Mouse (Mus musculus): ENCODE results near the gene Nck1. TPM values are rescaled to one million over a fixed set of nuclear protein-coding genes. Genes with fewer than 3 reads are reported as not detected.

Nck1 gene
- total RNA-seq, 2 experiments from 2014 or later: 36.7 to 36.9 TPM

DNA sequence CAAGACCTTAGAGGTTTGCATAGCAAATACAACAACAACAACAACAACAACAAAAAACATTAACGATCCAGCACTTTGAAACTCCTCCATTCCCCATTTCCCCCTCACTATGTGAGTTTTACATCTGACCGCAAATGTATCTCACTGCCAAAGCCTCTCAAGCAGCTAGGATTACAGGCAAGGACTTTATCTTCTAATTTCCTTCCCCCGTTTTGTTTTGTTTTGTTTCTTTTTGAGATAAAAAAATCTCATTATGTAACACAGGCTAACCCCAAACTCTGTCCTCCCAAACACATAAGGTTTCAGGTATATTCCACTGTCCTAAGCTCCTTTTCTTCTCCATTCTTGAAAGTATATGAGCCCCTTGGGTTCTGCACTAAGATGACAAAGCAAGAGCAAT, 11.2 kb downstream of the Nck1 start:
- no peak for DNase-seq

GRCm38 (mm10) chr9:100532847-100533505, 13.0 kb downstream of the Nck1 start:
- no peak for DNase-seq

- DNase-seq: no peak
These were observed 14.6 kb downstream of the Nck1 start for GRCm38 (mm10) chr9:100531296-100531695.

DNA sequence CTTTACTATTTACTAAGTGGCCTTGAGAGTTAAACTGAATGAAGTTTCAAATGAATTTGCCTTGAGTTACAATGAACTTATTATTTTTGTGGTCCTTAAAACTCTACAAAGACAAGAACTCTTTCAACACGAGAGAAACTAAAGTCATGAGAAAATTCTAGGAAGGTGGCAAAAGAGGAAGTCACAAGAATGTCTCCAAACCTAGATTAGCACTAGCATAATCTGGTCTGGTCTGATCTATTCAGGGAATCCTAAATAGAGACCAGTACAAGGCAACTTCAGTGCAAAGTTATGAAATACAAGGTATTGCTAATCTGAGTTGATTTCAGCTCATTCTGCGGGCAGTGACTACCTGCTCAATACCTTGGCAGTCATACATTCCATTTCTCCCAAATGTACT, 20.7 kb downstream of the Nck1 start:
- no peak for DNase-seq

DNA sequence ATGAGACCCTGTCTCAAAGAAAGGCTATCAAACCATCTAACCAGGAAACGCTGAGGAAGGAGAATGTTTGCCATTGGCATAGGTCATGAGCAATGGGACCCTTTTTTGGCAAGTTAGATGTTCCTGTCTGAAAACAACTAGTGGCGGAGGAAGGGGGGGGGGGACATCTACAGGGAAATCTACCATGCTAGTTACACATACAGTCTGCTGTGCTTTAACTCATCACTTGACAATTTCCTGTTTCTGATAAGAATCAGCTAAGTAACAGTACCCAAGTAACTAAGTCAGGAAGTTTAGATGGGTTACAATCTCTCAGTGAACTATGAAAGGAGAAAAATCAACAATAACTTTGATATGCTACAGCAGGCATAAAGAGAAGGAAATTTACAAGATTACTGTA, 23.9 kb downstream of the Nck1 start:
- no peak for DNase-seq

- DNase-seq: no peak
These were observed 25.3 kb downstream of the Nck1 start for GRCm38 (mm10) chr9:100520586-100520985.

- DNase-seq: no peak
These were observed 25.9 kb downstream of the Nck1 start for GRCm38 (mm10) chr9:100520012-100520411.

DNA sequence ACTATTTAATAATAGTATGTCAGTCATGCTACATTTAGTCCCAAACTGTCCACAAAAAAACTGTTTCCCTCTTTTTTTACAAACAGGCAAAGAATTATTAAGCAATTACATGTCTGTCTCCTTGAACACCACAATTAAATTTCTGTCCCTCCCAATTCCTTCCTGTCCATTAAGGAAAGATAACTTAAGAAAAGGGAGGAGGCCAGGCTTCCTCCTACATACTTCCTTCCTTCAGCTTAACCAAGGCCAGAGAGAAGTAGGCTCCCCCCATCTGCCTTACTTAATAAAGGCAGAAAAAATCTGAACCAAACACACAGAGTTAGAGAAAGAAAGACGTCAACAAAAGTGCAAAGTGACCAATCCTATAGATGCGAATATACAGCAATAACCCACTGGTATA, 38.4 kb downstream of the Nck1 start:
- DNase-seq: no peak

DNA sequence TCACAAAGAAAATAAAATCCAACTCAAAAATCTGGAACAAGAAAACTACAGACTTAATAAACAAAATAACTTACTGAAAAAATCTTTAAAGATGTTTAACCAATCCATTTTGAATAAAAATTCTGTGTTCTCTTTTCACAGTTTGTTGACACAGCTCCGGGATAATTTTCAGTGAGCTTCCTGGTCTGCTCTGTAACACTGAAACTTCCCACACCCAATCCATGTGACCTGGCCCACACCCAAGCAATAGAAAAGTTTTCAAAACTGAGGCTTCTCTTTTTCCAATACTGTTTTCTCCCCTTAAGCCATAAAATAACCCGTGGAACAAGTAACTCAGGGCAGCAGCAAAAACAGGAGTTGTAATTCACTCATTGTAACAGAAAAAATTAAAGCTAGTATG, 39.3 kb downstream of the Nck1 start:
- DNase-seq: no peak

DNA sequence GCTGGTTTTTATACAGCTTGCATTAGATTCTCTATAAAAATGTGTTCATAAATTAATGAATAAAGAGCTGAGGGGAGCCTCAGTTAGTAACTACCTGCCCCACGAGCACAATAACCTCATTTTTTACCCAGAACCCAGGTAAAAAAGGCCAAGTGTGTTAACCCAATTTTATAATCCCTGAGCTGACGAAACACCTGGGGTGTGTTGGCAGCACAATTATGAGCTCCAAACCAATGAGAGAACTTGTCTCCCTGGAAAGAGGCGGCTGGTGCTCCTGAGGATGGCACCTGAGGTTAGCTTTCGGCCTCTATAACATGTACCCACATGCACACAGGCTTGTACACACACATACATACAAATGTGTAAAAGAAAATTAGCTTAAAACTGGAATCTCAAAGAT, 40.4 kb downstream of the Nck1 start:
- DNase-seq: no peak

GRCm38 (mm10) chr9:100493611-100494261, 52.2 kb downstream of the Nck1 start:
- DNase-seq: no peak

GRCm38 (mm10) chr9:100491424-100491823, 54.5 kb downstream of the Nck1 start:
- DNase-seq: no peak

GRCm38 (mm10) chr9:100488969-100489368, 57.0 kb downstream of the Nck1 start:
- no peak for DNase-seq

- no peak for DNase-seq
These were observed 57.7 kb downstream of the Nck1 start for GRCm38 (mm10) chr9:100488056-100488713.

GRCm38 (mm10) chr9:100486431-100486830, 59.5 kb downstream of the Nck1 start, which contains the start of gene Il20rb:
Gene Il20rb (minus strand): TSS chr9:100486788.
- DNase-seq: no peak

DNA sequence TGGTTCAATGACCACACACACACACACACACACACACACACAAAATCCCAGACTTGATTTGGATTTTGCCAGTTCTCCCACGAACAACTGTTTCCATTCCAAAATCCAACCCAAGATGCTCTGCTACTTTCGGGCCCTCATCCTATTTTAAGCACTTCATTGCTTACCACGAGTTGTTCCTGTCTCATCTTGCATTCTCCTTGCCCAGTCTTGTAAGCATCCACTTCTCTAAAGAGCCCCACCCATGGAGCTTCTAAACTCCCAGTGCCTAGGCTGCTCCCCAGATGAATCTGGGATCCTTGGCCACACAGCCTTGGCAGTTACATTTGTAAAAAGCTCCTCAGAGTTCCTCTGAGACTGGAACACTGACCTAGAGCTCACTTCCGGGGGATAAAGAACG, 62.6 kb downstream of the Nck1 start:
- no peak for DNase-seq

DNA sequence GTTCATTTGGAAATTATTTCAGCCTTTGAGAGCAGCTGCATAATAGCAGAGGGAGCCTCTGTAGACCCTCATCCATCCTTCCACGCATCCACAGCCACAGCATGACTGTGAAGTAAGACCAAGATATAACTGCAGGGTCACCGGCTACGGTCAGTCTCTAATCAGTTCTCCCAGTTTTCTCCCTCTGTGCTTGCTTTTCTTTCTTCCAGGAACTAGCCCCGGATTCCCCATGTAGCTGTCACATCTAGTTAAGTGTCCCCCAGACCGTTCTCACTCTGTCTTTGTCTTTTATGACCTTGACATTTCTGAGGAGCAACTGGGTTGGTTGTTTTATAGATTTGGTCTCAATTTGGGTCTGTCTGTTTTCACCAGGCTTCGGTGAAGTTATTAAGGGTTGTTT, 64.3 kb downstream of the Nck1 start:
- DNase-seq: no peak

GRCm38 (mm10) chr9:100474056-100474455, 71.9 kb downstream of the Nck1 start:
- no peak for DNase-seq

- no peak for DNase-seq
These were observed 72.6 kb downstream of the Nck1 start for GRCm38 (mm10) chr9:100473361-100473760.

DNA sequence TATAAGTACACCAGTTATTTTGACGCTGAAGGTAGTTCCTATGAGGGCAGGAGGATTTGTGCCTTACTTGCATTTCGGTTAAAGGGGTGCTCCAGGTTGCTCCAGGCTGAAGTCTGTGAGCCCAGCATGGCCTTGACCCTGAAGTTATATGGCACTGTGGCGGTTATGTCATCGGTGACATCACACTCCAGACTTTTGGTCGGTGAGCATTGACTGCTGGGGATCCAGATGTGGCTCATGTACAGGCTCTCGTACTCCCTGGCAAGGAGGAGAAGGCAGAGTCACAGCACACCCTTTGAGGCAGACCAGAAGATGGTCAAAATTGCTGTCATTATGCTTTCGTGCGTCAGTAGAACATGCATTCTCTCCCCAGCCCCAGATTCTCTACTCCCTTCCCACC, 73.0 kb downstream of the Nck1 start:
- DNase-seq: no peak

- DNase-seq: no peak
These were observed 74.4 kb downstream of the Nck1 start for GRCm38 (mm10) chr9:100471605-100471953.

DNA sequence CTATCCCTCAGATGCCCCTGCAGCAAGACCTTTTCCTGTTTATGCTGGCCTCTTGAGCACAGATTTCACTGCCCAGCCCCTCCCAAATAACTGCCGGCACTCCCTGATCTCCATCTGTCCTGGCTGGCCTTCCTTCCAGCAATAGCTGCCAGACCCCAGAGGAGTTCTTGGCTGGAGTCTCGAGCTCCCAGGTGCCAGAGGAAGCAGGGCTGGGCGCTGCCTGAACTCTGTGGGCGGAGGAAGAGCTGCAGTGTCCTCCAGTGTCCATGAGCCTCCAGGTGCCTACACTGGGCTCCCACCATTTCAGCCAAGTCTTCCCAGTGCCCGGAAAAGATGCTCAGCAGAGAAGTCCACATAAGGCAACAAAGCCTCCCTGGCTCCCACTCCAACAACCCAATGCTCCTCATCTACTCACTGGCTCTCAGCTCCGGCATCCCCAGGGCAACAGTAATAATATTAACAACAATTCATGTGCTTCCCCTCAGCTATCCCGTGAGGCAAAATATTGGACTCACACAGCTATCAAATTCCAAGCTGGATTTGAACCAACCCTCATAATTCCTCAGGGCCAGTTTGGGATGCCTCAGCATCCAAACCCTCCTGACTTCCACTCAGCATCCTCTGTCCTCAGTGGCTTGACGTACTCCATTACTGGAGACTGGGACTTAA, 74.9 kb downstream of the Nck1 start:
- DNase-seq: peak in 1 of 2 experiments; percentile 23

- no peak for DNase-seq
These were observed 75.7 kb downstream of the Nck1 start for GRCm38 (mm10) chr9:100470228-100470627.
